Mouse (Mus musculus) splenic B cell, adult 2 months (primary cell): Measurements from ENCODE around the gene Grhl3.
"Not testable (repeated sequence)": the region's sequence is repeated elsewhere in the genome, so short reads cannot be mapped to it uniquely, and the experiment has no call there.

Experiments used
- DNase-seq: peaks from one replicate; pipeline ENCODE4 v3.0.0-alpha.2; 2011; ENCODE audit warnings: low read depth, low spot score
- H3K27me3 ChIP-seq: 2 replicates; pipeline ENCODE4 v1.6.1; 2012; ENCODE audit warnings: mild to moderate bottlenecking, low read length, moderate library complexity, mixed read lengths; ENCODE audit not compliant: control insufficient read depth, poor library complexity, insufficient read depth, severe bottlenecking
- H3K36me3 ChIP-seq: 2 replicates; pipeline ENCODE4 v1.6.1; 2012; ENCODE audit warnings: mild to moderate bottlenecking, low read length, moderate library complexity, mixed read lengths; ENCODE audit not compliant: control insufficient read depth, poor library complexity, insufficient read depth, severe bottlenecking

Gene Grhl3

GRCm38 (mm10) chr4:135573251-135573808 lies at the start of gene Grhl3:
Grhl3 (minus strand) TSS chr4:135573630.
- H3K27me3 ChIP-seq: peaks cover 3% of the 10 kb centered on the region; the same call in 1 of the 2 replicates
- DNase-seq: peak; percentile 38
- H3K36me3 ChIP-seq: no peaks in the 10 kb centered on the region

DNA sequence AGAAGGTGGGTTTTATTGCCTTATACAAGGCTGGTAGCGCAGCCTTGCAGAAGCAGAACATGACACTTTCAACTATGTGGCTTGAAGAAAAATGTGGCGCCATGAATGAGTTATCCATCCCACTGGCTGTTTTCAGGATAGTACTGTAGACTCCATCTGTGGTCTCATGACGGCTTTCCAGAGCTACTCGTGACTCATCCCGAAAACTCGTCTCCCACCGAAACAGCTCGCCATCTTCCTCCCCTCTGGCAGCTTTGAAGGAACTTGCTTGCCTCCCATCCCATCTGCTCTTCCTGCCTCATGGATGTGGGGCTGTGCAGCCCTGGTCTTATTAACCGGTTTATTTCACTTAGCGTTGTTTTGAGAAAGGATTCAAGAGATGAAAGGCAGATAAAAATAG lies 48.9 kb upstream of the Grhl3 start:
- Histone ChIP-seq H3K27me3 (no peaks in the 10 kb centered on the region), H3K36me3 (no peaks in the 10 kb centered on the region)
- no peak for DNase-seq

GRCm38 (mm10) chr4:135620461-135620860 lies 47.0 kb upstream of the Grhl3 start:
- DNase-seq: no peak
- no peaks in the 10 kb centered on the region for H3K36me3 ChIP-seq

GRCm38 (mm10) chr4:135617783-135618470 lies 44.5 kb upstream of the Grhl3 start:
- no peaks in the 10 kb centered on the region for H3K27me3 ChIP-seq
- DNase-seq: peak; percentile 83
- no peaks in the 10 kb centered on the region for H3K36me3 ChIP-seq

More at GRCm38 (mm10) chr4:135620461-135620860, 47.0 kb upstream of the Grhl3 start:
- H3K27me3 ChIP-seq: no peaks in the 10 kb centered on the region

GRCm38 (mm10) chr4:135617038-135617437 lies 43.6 kb upstream of the Grhl3 start:
- H3K36me3 ChIP-seq: no peaks in the 10 kb centered on the region
- DNase-seq: no peak
- H3K27me3 ChIP-seq: no peaks in the 10 kb centered on the region

DNA sequence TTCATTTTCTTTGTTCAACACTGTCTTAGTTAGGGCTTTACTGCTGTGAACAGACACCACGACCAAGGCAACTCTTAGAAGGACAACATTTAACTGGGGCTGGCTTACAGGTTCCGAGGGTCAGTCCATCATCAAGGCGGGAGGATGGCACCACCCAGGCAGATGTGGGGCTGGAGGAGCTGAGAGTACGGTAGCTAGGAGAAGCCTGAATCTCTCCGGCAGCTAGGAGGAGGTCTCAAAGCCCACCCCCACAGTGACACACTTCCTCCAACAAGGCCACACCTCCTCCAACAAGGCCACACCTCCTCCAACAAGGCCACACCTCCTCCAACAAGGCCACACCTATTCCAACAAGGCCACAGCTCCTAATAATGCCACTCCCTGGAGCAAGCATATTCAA lies 41.9 kb upstream of the Grhl3 start:
- not testable (repeated sequence) for H3K36me3 ChIP-seq, H3K27me3 ChIP-seq, DNase-seq

- H3K36me3 ChIP-seq: no peaks in the 10 kb centered on the region
- no peak for DNase-seq
- no peaks in the 10 kb centered on the region; the same call in 1 of the 2 replicates for H3K27me3 ChIP-seq
Measured at GRCm38 (mm10) chr4:135609986-135610385, 36.6 kb upstream of the Grhl3 start.

DNA sequence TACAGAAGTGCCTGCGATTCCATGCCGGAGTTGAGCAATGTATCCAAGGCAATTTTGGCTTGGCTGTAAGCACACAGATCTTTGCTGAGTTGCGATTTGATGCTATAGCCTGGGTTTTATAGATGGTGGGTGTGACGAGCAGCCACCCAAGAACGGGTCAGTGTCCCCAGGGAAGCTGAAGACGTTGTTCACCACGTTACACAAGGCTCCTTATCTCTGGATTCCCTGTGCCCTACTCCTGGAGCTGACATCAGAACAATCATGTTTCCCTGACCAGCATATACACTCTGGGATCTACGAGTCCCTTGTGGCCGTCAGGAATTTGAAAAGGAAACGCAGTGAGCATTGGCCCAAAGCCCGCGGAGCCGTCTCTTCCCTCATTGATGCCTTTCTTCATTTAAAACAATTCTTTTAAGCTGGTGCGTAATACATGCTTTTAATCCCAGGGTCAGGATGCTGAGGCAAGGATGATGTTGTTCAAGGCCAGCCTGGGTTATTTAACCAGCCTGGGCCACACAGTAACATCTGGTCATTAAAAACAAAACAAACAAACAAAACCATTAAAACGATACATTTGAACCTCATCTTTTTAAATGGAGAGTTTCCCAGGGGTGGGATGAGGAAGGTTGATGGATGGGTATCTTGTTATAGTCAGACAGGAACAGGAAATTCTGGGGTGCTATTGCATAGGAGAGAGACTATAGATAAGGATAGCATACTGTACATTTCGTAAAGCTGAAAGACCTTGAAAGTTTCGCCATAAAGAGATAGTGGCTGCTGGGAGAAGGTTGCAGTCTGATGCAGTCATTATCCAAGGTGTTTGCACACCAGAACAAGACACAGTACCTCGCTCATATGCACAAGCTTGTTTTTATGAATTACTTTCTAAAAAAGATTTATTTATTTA lies 34.8 kb upstream of the Grhl3 start:
- H3K27me3 ChIP-seq: no peaks in the 10 kb centered on the region; the same call in 1 of the 2 replicates

DNA sequence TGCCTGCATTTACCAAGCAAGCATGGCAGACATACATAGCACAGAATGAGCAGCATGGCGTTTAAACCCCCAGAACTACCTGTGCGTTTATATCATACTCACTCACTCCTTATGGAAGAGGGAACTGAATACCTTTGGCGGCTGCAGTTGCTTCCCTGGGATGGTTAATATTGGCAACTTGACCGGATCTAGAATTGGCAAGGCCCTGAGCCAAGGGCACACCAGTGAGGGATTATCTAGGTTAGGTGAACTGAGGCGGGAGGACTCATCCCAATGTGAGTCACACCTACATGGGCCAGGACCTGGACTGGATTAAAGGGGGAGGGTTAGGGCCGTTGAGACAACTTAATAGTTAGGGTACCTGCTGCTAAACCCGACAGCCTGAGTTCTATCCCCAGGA lies 32.8 kb upstream of the Grhl3 start:
- no peak for DNase-seq
- no peaks in the 10 kb centered on the region; the same call in 1 of the 2 replicates for H3K27me3 ChIP-seq
- no peaks in the 10 kb centered on the region for H3K36me3 ChIP-seq

More for the DNA sequence above, 34.8 kb upstream of the Grhl3 start:
- no peak for DNase-seq
- H3K36me3 ChIP-seq: no peaks in the 10 kb centered on the region

DNA sequence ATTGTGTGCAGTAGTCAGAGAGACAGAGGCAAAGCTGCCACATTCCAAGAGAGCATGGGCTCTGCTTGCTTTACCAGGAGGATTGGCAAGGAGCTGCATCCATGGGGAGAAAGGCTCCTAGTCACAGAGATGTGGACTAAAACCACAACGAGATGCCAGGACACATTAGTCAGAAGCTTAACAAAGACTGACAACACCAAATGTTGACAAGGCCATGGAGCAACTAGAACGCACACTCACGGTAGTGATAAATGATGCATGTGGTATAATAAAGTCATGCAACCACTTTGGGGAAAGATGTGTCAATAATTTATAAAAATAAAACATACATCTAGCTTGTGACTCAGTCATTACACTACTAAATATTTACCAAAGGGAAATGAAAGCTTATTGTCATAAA lies 28.1 kb upstream of the Grhl3 start:
- DNase-seq: no peak
- Histone ChIP-seq H3K27me3 (no peaks in the 10 kb centered on the region), H3K36me3 (no peaks in the 10 kb centered on the region)

DNA sequence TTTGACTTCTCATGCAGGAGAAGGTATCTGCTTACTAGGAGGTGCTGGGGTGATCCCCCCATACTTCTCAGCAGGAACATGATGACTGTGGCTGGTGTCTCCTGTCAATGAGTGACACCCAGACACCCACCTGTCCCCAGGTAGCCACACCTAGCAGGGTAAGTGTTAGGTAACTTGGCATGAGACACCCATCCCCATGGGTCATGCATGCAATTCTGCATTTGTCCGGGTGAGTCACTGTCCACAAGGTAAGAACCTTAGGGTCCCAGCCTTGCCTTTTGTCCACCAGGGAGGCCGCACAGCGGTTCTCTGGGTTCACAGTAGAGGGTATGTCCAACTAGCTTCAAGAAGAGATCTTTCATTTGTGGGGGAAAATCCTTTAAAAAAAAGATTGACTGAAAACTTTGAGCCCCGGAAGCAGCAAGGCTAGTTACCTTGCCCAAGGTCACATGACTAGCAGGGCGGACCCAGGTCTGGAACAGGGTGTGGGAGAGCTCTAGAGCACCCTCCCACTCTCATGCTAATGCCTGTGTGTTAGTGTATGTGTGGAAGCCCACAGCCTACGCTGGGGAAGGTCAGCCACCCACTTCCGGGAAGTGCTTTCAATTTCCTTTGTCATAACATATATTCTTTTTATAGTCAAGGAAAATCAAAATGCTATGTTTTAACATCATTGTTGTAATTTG lies 26.2 kb upstream of the Grhl3 start:
- Histone ChIP-seq H3K36me3 (no peaks in the 10 kb centered on the region), H3K27me3 (no peaks in the 10 kb centered on the region)
- DNase-seq: no peak

GRCm38 (mm10) chr4:135598998-135599397 lies 25.6 kb upstream of the Grhl3 start:
- DNase-seq: no peak
- no peaks in the 10 kb centered on the region for H3K36me3 ChIP-seq
- no peaks in the 10 kb centered on the region for H3K27me3 ChIP-seq

GRCm38 (mm10) chr4:135597571-135597970 lies 24.1 kb upstream of the Grhl3 start:
- no peak for DNase-seq
- no peaks in the 10 kb centered on the region for H3K36me3 ChIP-seq
- H3K27me3 ChIP-seq: no peaks in the 10 kb centered on the region

DNA sequence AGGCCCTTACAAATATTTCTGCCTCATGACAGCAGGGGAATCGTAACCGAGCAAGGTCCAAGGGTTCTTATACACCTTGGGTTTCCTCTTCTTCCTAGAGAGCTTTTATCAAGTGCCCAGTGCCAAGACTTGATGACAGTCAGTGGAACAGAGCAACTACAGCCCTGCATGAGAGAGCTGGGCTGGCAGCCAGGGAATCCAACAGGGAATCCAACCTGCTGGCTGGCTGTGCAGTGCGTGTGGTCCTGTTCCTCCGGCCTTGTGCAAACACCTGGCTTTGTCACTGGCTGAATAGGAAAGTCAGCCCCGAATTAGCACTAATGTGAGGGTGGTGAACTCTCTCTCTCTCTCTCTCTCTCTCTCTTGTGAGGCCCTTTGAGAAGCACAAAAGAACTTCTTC lies 22.5 kb upstream of the Grhl3 start:
- Histone ChIP-seq H3K27me3 (no peaks in the 10 kb centered on the region), H3K36me3 (no peaks in the 10 kb centered on the region)
- no peak for DNase-seq
